Mouse (Mus musculus) right cerebral cortex, postnatal 14 days (tissue): ENCODE data around the gene Fndc3b.

ENCODE experiments used
- DNase-seq: peaks from one replicate; pipeline ENCODE4 v3.0.0; 2022

The Fndc3b gene

DNA sequence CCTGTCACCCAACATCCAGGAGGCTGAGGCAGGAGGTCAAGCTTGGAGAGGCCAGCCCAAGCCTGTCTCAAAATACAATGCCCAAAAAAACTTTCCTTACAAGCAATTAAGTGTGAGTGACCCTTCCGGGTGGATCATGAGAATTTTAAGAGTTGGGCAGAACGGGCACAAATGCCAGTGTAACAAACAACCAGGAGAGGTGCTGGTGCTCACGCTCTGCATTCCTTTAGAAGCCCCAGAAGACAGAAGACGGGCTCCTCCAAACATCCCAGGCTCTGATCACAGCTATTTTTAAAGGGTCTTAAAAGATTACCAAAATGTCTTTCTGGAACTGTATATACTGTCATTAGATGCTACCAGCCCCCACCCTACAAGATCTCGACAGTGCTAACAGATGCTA is 2.5 kb downstream of the Fndc3b start:
- DNase-seq: no peak

DNA sequence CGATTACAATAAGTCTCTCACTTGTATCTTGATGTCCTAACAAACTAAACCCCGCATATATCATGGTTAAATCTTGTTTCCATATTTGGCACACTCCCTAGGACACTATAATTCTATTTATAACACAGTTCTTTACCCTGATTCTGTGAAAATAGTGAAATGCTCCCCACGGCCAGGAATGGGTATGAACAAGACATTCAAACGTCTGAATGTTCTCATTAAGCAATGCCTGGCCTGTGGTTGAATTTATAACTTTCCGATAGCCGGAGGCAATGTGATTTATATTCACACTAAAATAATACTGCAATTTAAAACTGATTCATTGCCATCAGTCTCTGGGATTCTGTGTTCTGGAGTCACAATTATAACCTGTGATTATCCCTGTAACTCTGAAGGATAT is 5.3 kb downstream of the Fndc3b start:
- DNase-seq: no peak

DNA sequence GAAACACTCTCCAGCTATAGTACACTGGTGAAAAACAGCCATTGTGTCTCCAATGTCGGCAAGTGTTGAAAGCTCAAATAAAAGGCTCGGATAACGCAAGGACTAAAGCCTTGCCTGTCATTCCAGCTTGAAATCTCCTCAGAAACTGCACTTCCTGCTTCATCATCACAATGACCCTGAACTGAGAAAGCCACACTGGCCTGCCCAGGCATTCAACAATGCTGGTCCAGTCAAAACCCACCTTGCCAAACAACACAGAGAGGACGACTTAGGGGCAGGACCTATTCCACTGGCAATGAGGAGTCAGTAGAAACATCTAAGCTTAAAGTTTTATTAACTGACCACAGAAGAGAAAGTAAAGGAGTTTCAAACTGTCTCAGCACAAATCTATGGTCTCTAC is 6.1 kb downstream of the Fndc3b start:
- no peak for DNase-seq

DNA sequence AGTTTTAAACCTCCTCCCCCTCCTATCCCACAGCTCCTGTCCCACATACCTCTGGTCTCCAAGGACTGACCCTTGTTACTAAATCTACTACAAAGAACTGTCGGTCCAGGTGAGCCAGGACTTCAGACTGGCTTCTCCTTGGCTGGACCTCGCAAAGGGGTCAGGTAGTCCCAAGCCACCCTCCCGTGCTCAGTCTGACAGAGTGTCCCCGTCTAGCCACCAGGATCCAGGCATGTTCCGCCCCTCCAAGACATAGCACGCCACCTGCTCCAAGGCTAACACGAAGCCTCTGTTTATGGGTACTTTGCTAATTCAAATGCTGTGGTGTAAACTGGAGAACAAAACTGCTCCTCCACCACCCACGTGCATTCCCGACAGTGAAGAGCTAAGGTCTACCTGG is 6.5 kb downstream of the Fndc3b start:
- DNase-seq: no peak

- DNase-seq: no peak
Observed at GRCm38 (mm10) chr3:27703531-27703930, 7.6 kb downstream of the Fndc3b start.

DNA sequence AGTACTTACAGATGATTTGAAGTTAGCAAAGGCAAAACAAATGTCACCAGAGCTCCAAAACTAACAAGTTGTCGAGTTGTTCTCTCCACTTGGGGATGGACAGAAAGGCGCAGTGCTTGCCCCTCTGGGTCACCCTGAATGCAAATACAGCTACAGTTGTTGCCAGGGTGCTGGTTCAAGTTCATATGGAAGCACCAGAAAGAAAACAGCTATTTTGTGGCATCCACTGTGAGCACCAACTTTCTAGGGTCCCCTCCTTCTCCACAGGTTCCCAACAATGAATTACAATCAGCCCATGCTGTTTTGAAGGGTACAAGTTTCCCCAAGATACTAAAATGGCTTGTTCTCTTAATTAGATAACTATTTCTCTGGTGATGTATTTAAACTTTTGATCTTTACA is 8.0 kb downstream of the Fndc3b start:
- DNase-seq: no peak

DNA sequence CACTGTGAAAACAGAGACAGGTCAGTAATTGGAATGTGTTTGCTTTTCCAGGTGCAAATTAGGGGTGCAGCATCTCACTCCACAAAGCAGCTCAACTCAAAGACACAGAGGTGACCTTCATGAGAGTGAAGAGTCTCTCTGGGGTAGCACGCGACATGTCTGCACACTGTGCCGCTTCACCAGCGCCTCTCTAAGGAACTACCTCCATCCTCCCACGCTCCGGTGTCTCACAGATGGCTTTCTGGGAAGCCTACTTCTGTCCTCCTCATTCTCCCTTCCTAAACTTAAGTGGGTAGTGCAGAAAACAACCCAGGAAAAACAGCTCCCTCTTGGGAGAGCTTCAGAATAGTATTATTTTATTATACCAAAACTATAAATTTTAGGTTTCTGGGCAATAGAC is 12.4 kb downstream of the Fndc3b start:
- DNase-seq: peak; percentile 61

GRCm38 (mm10) chr3:27696449-27696797 is 14.7 kb downstream of the Fndc3b start:
- DNase-seq: no peak

DNA sequence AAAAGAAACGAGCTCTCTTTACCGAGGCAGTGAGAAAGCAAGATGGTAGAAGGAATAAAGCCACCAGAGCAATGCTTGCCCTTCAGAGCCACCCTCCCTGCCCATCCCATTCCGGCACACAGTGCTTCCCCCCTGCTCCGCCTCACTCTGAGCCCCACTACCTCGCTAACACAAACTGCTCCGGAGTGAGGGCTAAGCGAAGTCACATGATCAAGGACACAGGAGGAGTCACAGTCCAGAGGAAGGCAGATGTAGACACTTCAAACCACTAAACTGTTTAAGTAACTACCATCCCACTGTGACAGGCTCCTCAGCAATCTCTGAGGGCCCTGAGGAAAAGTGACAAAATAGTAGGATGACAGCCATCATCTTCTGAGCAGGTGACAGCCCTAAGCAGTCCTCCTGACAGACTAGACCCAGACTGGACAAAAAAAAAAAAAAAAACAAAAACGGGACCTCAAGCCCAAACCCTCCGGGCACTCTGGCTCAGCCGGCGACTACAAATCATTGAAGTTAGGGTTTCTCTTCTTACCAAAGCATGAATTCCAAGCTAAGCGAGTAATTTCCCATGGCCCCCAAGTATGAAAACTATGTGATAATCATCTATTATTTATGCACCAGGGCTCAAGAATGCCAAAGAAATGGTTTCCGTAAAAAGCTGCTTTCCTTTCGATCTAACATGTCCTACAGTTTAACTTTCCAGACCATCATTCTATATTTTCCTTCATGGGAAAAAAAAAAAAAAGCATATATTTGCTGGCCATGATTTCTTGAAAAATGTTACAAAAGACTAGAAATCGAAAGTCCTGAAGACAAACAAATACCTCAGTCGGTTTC is 15.3 kb downstream of the Fndc3b start:
- DNase-seq: no peak

DNA sequence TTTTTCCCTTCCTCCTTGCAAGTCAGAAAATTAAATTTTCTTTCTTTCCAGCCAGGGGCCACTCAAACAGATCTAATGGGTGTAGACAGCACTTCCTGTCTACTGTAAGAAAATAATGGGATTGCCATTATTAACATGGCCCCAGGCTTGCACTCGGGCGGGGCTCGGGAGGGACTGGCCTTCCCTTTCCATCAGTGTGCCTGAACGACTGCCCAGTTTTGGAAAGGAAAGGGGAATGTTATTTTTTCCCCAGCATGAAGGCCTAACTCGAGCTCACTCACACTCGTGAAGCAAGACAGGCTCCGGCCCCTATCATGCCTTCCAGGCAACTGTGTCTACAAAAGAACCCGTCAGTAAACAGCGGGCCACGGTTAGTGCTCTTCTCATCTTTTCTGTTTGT is 16.5 kb downstream of the Fndc3b start:
- no peak for DNase-seq

GRCm38 (mm10) chr3:27694111-27694510 is 17.0 kb downstream of the Fndc3b start:
- no peak for DNase-seq

GRCm38 (mm10) chr3:27691486-27692160 is 19.5 kb downstream of the Fndc3b start:
- DNase-seq: no peak

DNA sequence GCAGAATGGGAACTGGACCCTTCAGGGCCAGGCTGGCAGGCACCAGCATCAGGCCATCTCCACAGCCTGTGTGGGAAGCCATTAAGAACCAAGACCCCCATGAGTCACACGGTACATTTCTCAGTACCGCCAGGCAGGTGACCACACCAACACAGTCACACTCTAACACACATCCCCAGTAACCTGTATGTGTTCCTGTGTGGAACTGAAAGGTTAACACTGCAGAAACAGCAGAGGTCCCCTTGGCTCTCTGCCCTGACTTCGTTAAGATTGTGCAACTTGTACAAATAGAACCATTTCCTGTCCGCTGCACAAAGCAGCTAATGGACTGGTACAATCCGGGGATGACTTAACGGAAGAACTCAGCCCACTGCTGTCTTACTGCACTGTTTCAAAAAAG is 21.1 kb downstream of the Fndc3b start:
- DNase-seq: peak; percentile 33

GRCm38 (mm10) chr3:27689149-27689865 is 21.8 kb downstream of the Fndc3b start:
- DNase-seq: no peak

DNA sequence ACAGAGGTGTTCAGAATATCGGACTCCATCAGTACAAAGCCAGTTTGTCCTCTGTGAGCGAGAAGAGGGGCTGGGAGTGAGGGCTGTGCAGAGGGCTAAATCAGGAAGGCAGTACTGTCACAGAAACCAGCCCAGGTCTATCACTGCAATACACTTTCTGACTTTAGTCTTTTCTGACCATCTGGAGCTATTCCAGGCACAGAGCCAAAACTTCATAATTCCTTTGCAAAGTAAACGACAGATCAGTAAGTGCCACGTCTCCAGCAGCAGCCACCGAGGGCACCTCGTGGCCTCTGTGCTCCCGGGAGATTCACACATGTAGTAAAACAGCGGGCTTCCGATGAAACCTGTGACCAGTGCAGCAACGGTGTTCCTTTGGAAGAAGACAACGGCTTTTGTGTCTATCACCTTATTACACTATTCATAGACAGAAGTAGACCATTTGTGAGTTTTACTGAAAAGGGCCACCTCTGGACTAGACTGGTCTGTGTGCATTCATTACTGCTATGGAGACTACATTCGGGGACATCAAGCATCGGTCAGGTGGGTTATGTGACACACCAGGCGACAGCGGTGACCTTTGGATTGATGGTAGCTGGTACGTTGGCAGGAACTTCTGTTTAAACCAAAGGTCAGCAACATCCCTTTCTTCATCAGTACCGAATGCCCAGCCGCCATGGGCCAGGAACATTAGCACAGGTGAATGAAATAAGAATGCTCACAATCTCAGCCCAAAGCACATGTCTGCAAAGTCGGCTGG is 24.2 kb downstream of the Fndc3b start:
- DNase-seq: no peak

GRCm38 (mm10) chr3:27685650-27686208 is 25.4 kb downstream of the Fndc3b start:
- DNase-seq: no peak

GRCm38 (mm10) chr3:27685134-27685533 is 26.0 kb downstream of the Fndc3b start:
- DNase-seq: no peak

- DNase-seq: no peak
Observed at GRCm38 (mm10) chr3:27683374-27683773, 27.7 kb downstream of the Fndc3b start.

- no peak for DNase-seq
Observed at GRCm38 (mm10) chr3:27677574-27677973, 33.5 kb downstream of the Fndc3b start.

DNA sequence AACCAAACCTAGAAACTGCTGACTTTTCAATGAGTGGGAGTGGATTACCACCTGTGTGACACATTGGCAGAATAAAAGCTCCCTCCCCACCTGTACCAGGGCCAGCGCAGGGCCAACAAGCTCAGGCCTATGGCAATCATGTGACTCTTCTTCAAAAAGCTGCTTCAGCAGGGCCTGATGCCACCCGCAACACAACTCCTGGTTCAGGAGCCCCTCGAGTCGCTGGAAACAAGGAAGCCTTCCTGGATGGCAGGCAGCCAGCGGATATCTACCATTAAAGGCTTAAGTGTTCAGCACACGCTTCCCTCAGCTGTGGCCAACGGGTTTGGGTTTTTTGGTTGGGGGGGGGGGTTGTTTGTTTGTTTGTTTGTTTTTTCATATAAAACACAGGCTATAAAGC is 37.4 kb downstream of the Fndc3b start:
- no peak for DNase-seq

DNA sequence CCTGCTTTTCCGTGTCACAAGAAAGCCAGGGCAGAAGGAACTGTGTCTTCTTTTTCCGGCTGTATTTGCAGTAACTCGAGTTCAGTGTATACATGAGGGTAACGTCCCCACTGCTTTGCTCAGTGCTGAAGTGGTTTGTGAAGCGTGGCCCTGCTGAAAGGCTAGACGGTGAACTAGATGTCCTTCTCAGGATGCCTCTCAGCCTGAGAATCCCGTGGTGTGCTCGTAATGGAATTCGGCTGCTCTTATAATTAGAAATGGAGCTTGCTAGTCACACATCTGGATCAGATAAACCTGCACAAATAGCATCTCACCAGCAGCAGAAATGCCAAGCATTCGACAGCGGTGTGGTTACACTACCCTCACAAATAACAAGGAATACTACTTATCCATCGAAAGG is 40.7 kb downstream of the Fndc3b start:
- no peak for DNase-seq

- DNase-seq: no peak
Observed at GRCm38 (mm10) chr3:27667280-27667679, 43.8 kb downstream of the Fndc3b start.

DNA sequence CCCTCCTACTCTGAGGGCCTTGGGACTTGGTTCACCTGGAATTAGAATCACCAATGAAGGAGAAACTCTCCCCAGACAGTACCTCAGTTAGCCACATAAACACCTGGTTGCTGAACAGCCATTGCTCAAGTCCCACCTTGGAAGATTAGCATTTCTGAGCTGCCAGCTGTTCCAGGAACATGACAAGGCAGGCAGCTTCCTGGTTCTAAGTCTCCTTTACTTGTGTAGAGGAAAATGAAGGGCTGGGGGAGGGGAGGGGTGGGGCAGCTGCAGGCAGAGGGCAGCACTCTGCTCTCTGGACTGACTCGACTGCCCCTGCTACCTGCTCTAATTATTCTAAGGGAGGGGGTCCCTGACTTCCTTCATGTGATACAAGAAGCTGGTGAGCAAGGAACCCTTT is 45.8 kb downstream of the Fndc3b start:
- DNase-seq: no peak
